Mouse (Mus musculus) CH12.LX (cell line): ENCODE results near the gene Tmem255b. TPM values are rescaled to one million over a fixed set of nuclear protein-coding genes. Genes with fewer than 3 reads are reported as not detected.
A peak's percentile ranks its signal among the peaks of the same experiment; 100 is the strongest.

Experiments
- DNase-seq: peaks from one replicate; pipeline ENCODE4 v3.0.0-alpha.2; 2013; ENCODE audit errors: extremely low read depth
- H3K27ac ChIP-seq: 2 replicates; pipeline ENCODE4 v1.5.1; 2012; ENCODE audit warnings: low read depth, mild to moderate bottlenecking, control low read depth, moderate library complexity; ENCODE audit not compliant: insufficient read depth
- H3K27me3 ChIP-seq: replicated peaks from 2 replicates; pipeline ENCODE3; 2012; ENCODE audit warnings: inconsistent platforms
- H3K36me3 ChIP-seq, 2 experiments: replicated peaks in 1 of 2; 2 replicates each; pipeline versions ENCODE3 to v1.6.1; 2012; ENCODE audit warnings: inconsistent platforms in 1 of 2, low read length in 1 of 2, mild to moderate bottlenecking in 1 of 2, mixed read lengths in 1 of 2, moderate library complexity in 1 of 2; ENCODE audit not compliant: control insufficient read depth in 1 of 2, insufficient read depth in 1 of 2
- H3K4me1 ChIP-seq, 2 experiments: 2 replicates each; pipeline ENCODE4 v1.6.1; 2012; ENCODE audit warnings: inconsistent platforms in 1 of 2, moderate library complexity in 1 of 2; ENCODE audit not compliant: insufficient read depth in 2 of 2, control insufficient read depth in 1 of 2
- H3K4me2 ChIP-seq: 2 replicates; pipeline ENCODE4 v1.6.1; 2012; ENCODE audit warnings: low read depth, mild to moderate bottlenecking, control low read depth; ENCODE audit not compliant: poor library complexity, insufficient read depth, severe bottlenecking
- H3K4me3 ChIP-seq, 3 experiments: fragments of 150-350 bp in 1 of 3; sonication (generic) in 1 of 3; replicated peaks in 1 of 3; 2 replicates each; pipeline versions ENCODE3 to v1.5.1; 2011 to 2012; ENCODE audit warnings: low read depth in 2 of 3, low read length in 2 of 3, mild to moderate bottlenecking in 2 of 3, moderate library complexity in 2 of 3, control low read depth in 1 of 3, improper control_type of control experiment in 1 of 3, inconsistent platforms in 1 of 3, mixed read lengths in 1 of 3; ENCODE audit not compliant: poor library complexity in 1 of 3
- H3K79me2 ChIP-seq: replicated peaks from 2 replicates; pipeline ENCODE4 v1.6.1; 2012; ENCODE audit warnings: mild to moderate bottlenecking, moderate library complexity; ENCODE audit not compliant: control insufficient read depth, poor library complexity, insufficient read depth, severe bottlenecking; ENCODE audit errors: extremely low read depth
- H3K9ac ChIP-seq: 2 replicates; pipeline ENCODE4 v1.6.1; 2012; ENCODE audit warnings: low read depth, mild to moderate bottlenecking, control low read depth, moderate library complexity; ENCODE audit not compliant: insufficient read depth
- H3K9me3 ChIP-seq: replicated peaks from 2 replicates; pipeline ENCODE3; 2012; ENCODE audit warnings: low read length, inconsistent platforms, mixed read lengths
- CHD1 ChIP-seq: IDR thresholded peaks from 2 replicates; pipeline ENCODE4 v1.6.1; 2012; ENCODE audit warnings: low read depth, low read length, improper control_type of control experiment, inconsistent platforms
- CHD2 ChIP-seq: IDR thresholded peaks from 2 replicates; pipeline ENCODE4 v1.6.1; 2011; ENCODE audit warnings: low read length, improper control_type of control experiment
- CTCF ChIP-seq, 2 experiments: IDR thresholded peaks in 1 of 2; conservative IDR thresholded peaks in 1 of 2; 2 replicates each; pipeline ENCODE4 v1.5.1; 2011 to 2012; ENCODE audit warnings: low read depth in 2 of 2, low read length in 2 of 2, improper control_type of control experiment in 1 of 2, inconsistent platforms in 1 of 2, mild to moderate bottlenecking in 1 of 2, moderate library complexity in 1 of 2
- E2F4 ChIP-seq: IDR thresholded peaks from 2 replicates; pipeline ENCODE4 v1.6.1; 2011; ENCODE audit warnings: low read depth, low read length, improper control_type of control experiment; ENCODE audit not compliant: insufficient replicate concordance
- ELF1 ChIP-seq: IDR thresholded peaks from 2 replicates; pipeline ENCODE4 v1.6.1; 2014; ENCODE audit warnings: low read depth, mild to moderate bottlenecking, inconsistent platforms, low read length, improper control_type of control experiment
- EP300 ChIP-seq: IDR thresholded peaks from 2 replicates; pipeline ENCODE4 v1.6.1; 2011; ENCODE audit warnings: low read length, improper control_type of control experiment
- IRF4 ChIP-seq: IDR thresholded peaks from 2 replicates; pipeline ENCODE4 v1.6.1; 2014; ENCODE audit warnings: low read depth, mild to moderate bottlenecking, inconsistent platforms, low read length, improper control_type of control experiment
- JUND ChIP-seq: conservative IDR thresholded peaks from 2 replicates; pipeline ENCODE4 v1.6.1; 2011; ENCODE audit warnings: low read depth, low read length, improper control_type of control experiment
- KAT2A ChIP-seq: IDR thresholded peaks from 2 replicates; pipeline ENCODE4 v1.6.1; 2012; ENCODE audit warnings: low read length, improper control_type of control experiment, inconsistent platforms; ENCODE audit not compliant: insufficient replicate concordance
- MAX ChIP-seq: IDR thresholded peaks from 2 replicates; pipeline ENCODE4 v1.6.1; 2011; ENCODE audit warnings: low read length, improper control_type of control experiment
- MAZ ChIP-seq: IDR thresholded peaks from 2 replicates; pipeline ENCODE4 v1.6.1; 2012; ENCODE audit warnings: low read depth, mild to moderate bottlenecking, inconsistent platforms, low read length, improper control_type of control experiment, moderate library complexity
- MXI1 ChIP-seq: IDR thresholded peaks from 2 replicates; pipeline ENCODE4 v1.6.1; 2011; ENCODE audit warnings: mild to moderate bottlenecking, low read depth, low read length, improper control_type of control experiment
- MYC ChIP-seq: IDR thresholded peaks from 2 replicates; pipeline ENCODE4 v1.6.1; 2011; ENCODE audit warnings: low read depth, mild to moderate bottlenecking, improper control_type of control experiment, low read length
- NELFE ChIP-seq: IDR thresholded peaks from 2 replicates; pipeline ENCODE4 v1.6.1; 2011; ENCODE audit warnings: low read depth, low read length, improper control_type of control experiment
- NRF1 ChIP-seq: IDR thresholded peaks from 2 replicates; pipeline ENCODE4 v1.6.1; 2014; ENCODE audit warnings: low read depth, mild to moderate bottlenecking, inconsistent platforms, low read length, improper control_type of control experiment, moderate library complexity
- PAX5 ChIP-seq: IDR thresholded peaks from 2 replicates; pipeline ENCODE4 v1.6.1; 2012; ENCODE audit warnings: low read length, inconsistent platforms, mixed read lengths
- POLR2A ChIP-seq: IDR thresholded peaks from 2 replicates; pipeline ENCODE4 v1.6.1; 2011; ENCODE audit warnings: low read depth, mild to moderate bottlenecking, improper control_type of control experiment, low read length
- POLR2AphosphoS2 ChIP-seq: IDR thresholded peaks from 2 replicates; pipeline ENCODE4 v1.6.1; 2011; ENCODE audit warnings: low read depth, low read length, improper control_type of control experiment
- RAD21 ChIP-seq: IDR thresholded peaks from 2 replicates; pipeline ENCODE4 v1.6.1; 2011; ENCODE audit warnings: low read depth, mild to moderate bottlenecking, low read length, improper control_type of control experiment, moderate library complexity
- SIN3A ChIP-seq: IDR thresholded peaks from 2 replicates; pipeline ENCODE4 v1.6.1; 2012; ENCODE audit warnings: low read length, improper control_type of control experiment, inconsistent platforms
- SMC3 ChIP-seq: IDR thresholded peaks from 2 replicates; pipeline ENCODE4 v1.6.1; 2011; ENCODE audit warnings: low read depth, low read length, improper control_type of control experiment
- TBP ChIP-seq: conservative IDR thresholded peaks from 2 replicates; pipeline ENCODE4 v1.6.1; 2011; ENCODE audit warnings: low read depth, low read length, improper control_type of control experiment
- UBTF ChIP-seq: IDR thresholded peaks from 2 replicates; pipeline ENCODE4 v1.6.1; 2012; ENCODE audit warnings: low read depth, mild to moderate bottlenecking, inconsistent platforms, low read length, improper control_type of control experiment, moderate library complexity
- USF1 ChIP-seq: IDR thresholded peaks from 2 replicates; pipeline ENCODE4 v1.6.1; 2014; ENCODE audit warnings: low read depth, mild to moderate bottlenecking, inconsistent platforms, low read length, improper control_type of control experiment
- USF2 ChIP-seq: conservative IDR thresholded peaks from 2 replicates; pipeline ENCODE4 v1.6.1; 2011; ENCODE audit warnings: low read depth, low read length, improper control_type of control experiment
- ZNF384 ChIP-seq: IDR thresholded peaks from 2 replicates; pipeline ENCODE4 v1.6.1; 2012; ENCODE audit warnings: low read depth, low read length, improper control_type of control experiment, inconsistent platforms
- dilution Hi-C: fragments of 300-500 bp; cut with MboI; formaldehyde crosslinking; loops from 2 replicates; pipeline ENCODE4 v1.14.3; 2020; ENCODE audit warnings: low sequenced_read_pairs; ENCODE audit not compliant: extremely low pct_unique_long_range_greater_than_20kb, extremely low pct_ligation_motif_present
- in situ Hi-C: fragments of 300-500 bp; cut with MboI; formaldehyde crosslinking; loops from 3 replicates; pipeline ENCODE4 v1.14.3; 2019; ENCODE audit warnings: low sequenced_read_pairs, low pct_ligation_motif_present, low pct_unique_long_range_greater_than_20kb, mixed read lengths
- polyA plus RNA-seq: library from polyadenylated mRNA; unstranded; fragments of >175 nt; gene quantifications from 2 replicates; pipeline ENCODE4 v1.2.1, GENCODE M21; 2012; ENCODE audit warnings: low read depth; ENCODE audit not compliant: insufficient read length
- total RNA-seq, 2 experiments: library from RNA; depleted of rRNA; stranded (reverse); fragments of 300-350 nt in 1 of 2; fragments of >200 nt in 1 of 2; gene quantifications; 2 replicates each; pipeline ENCODE4 v1.2.3; 2012 to 2014

Tmem255b gene
- total and polyA plus RNA-seq, 3 experiments, result not detected

GRCm38 (mm10) chr8:13406011-13406410, 29.0 kb upstream of the Tmem255b start:
- H3K4me3 ChIP-seq, result no peak overlapping the region
- peaks cover 35% of the 10 kb centered on the region for H3K27me3 ChIP-seq
- H3K36me3 ChIP-seq, result no peaks in the 10 kb centered on the region
- in situ Hi-C loops (no loop called here), dilution Hi-C loops (no loop called here)
- H3K9ac ChIP-seq, result no peak overlapping the region
- no peak for TF ChIP-seq MAZ
- no peak for TF ChIP-seq PAX5
- no peak for TF ChIP-seq MAX
- TF ChIP-seq MXI1, result no peak
- no peak for TF ChIP-seq RAD21
- no peak for TF ChIP-seq USF2
- TF ChIP-seq KAT2A, result no peak
- TF ChIP-seq NELFE, result no peak
- TF ChIP-seq ZNF384, result no peak
- no peak for TF ChIP-seq JUND
- no peak for TF ChIP-seq TBP
- TF ChIP-seq ELF1, result no peak
- no peak for TF ChIP-seq IRF4
- no peak for TF ChIP-seq E2F4
- TF ChIP-seq POLR2AphosphoS2, result no peak
- no peak for TF ChIP-seq POLR2A
- TF ChIP-seq NRF1, result no peak
- TF ChIP-seq MYC, result no peak
- TF ChIP-seq SIN3A, result no peak
- no peak for TF ChIP-seq CHD1
- H3K79me2 ChIP-seq, result no peaks in the 10 kb centered on the region
- no peaks in the 10 kb centered on the region for H3K4me1 ChIP-seq
- no peak for DNase-seq
- no peak overlapping the region for H3K4me2 ChIP-seq
- H3K27ac ChIP-seq, result no peak overlapping the region
- no peaks in the 10 kb centered on the region for H3K9me3 ChIP-seq

- peaks cover 37% of the 10 kb centered on the region for H3K27me3 ChIP-seq
Measured at GRCm38 (mm10) chr8:13411597-13411996, 23.4 kb upstream of the Tmem255b start.

More at GRCm38 (mm10) chr8:13411597-13411996, 23.4 kb upstream of the Tmem255b start:
- no peak overlapping the region for H3K4me2 ChIP-seq
- H3K27ac ChIP-seq, result no peak overlapping the region
- no peak overlapping the region for H3K4me3 ChIP-seq
- H3K36me3 ChIP-seq, result no peaks in the 10 kb centered on the region
- no peak overlapping the region for H3K9ac ChIP-seq
- H3K9me3 ChIP-seq, result no peaks in the 10 kb centered on the region
- DNase-seq, result peak; percentile 70
- in situ Hi-C loops (loop anchor here (10.0 kb wide), 1 partner anchor 333 kb away; no protein-coding TSS in a partner anchor), dilution Hi-C loops (no loop called here)
- H3K4me1 ChIP-seq, result no peaks in the 10 kb centered on the region; a peak in 1 of 4 replicates
- TF ChIP-seq EP300 (no peak), IRF4 (0 out of 2 replicates have a peak, but pooled peaks have one; percentile 17), SMC3 (peak; percentile 67), NRF1 (no peak), MXI1 (no peak), USF1 (no peak), RAD21 (peak; percentile 82), UBTF (no peak), CHD1 (no peak), CTCF (conservative IDR thresholded peaks at IDR 0.05 in 1 of 2, IDR thresholded peaks at IDR 0.05 in 1 of 2; ENCODE audit: low read depth in 2 of 2, low read length in 2 of 2) (peak; percentile 88 to 96), TBP (no peak), NELFE (peak; percentile 42; the same call in 1 of the 2 replicates), CHD2 (no peak)
- H3K79me2 ChIP-seq, result no peaks in the 10 kb centered on the region
